Mouse (Mus musculus) testis, postnatal 10 days (tissue): ENCODE measurements at regions not wholly inside any gene's neighbourhood (a gene's known extent, or its start where the extent isn't known, plus 50 kb on each side); places are given as distances from the start of the nearest gene placed in this dataset.

Experiments used
- DNase-seq: peaks from one replicate; pipeline ENCODE4 v3.0.0; 2021; ENCODE audit warnings: low spot score

GRCm38 (mm10) chr17:65193341-65193740 is 347.2 kb downstream of the Tmem232 start:
- no peak for DNase-seq

- DNase-seq = no peak
These were observed 348.0 kb downstream of the Tmem232 start for GRCm38 (mm10) chr17:65192432-65193059.

DNA sequence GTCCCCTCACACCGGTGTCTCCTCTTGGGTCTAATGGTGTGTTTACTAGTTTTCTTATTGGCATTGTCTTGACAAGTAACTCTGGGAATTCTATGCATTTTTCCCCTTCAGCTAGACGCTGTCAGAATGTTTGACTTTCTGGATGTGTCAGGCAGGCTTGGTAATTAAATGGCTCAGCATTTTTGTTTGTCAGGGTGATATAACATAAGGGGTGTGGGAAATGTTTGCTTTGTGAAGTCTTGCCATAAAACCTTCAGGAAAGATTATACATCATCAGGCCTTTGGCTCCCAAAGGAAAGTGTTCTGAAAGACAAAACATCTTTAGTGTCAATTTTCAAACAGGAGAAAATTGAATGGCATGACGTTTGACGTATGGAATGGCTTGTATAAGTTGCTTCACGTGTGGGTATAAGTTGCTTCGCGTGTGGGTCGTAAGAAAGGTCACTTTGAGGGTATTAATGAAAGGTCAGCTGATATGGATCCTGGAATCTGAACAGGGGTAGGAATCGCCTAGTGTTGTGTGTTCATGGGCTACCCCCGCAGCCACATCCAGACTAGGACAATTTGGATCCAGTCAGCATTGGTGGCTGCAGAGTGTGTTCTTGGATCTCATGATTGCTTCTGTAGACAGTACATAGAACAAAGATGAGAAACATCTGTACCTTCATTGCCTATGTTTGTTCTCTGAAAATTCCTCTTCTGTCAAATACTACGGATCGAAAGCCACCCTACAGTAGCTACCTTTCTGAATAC is 349.6 kb downstream of the Tmem232 start:
- DNase-seq = no peak

DNA sequence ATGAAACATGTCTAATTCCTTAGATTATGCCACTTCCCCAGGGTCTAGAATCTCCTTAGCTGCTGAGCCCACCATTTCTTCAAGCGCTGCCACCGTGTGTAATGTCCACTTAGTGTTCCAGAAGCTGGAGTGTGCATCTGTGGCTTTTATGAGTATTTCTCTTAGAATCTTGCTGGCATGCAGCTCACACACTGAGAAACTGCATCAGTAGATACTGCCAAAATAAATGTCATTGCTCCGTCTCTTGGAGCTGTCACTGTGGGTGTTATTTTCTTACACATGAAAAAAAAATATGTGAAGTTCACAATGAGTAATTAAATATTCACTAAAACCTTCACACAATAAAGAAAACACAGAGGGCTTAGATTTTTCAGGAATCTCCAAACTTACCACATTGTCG is 345.3 kb upstream of the 4930583I09Rik start:
- DNase-seq = no peak

- DNase-seq = no peak
These were observed 339.9 kb upstream of the 4930583I09Rik start for GRCm38 (mm10) chr17:65175770-65176169.

DNA sequence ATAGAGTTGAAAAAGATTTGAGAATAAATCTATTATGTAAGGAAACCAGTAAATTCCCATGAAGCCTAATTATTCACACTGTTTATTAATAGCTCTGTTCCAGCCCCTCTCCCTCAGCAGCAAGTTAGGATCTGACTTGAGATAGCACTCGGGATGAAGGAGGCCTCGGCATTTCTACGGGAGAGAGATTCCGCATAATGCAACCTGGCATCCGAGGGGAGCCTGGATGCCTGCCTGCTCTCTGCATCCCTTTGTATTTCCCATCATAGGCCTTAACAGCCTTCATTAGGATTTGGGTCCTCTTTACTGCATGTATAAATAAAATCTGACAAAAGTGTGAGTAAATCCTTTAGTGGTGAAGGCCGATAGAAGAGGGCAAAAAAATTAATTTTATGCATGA is 338.2 kb upstream of the 4930583I09Rik start:
- no peak for DNase-seq

DNA sequence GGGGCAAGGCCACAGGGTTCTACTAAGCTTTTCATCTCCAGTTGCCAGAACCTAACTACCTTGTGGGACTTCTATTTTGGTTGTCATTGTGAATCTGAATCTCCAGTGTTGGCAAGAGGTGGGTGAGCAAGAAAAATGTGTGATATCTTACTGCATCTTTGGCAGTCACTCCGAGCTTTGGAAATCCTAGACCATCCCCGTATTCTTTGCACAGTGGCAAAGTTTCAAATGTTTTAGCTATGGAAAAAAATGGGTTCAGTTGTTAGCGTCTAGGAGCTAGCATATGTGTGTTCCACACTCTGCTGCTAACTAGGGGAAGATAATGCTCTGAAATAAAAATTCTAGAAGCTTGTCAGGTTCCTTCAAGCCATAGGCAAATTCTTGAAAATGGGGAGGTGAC is 337.4 kb upstream of the 4930583I09Rik start:
- no peak for DNase-seq

- DNase-seq = no peak
These were observed 334.8 kb upstream of the 4930583I09Rik start for GRCm38 (mm10) chr17:65170691-65171090.

DNA sequence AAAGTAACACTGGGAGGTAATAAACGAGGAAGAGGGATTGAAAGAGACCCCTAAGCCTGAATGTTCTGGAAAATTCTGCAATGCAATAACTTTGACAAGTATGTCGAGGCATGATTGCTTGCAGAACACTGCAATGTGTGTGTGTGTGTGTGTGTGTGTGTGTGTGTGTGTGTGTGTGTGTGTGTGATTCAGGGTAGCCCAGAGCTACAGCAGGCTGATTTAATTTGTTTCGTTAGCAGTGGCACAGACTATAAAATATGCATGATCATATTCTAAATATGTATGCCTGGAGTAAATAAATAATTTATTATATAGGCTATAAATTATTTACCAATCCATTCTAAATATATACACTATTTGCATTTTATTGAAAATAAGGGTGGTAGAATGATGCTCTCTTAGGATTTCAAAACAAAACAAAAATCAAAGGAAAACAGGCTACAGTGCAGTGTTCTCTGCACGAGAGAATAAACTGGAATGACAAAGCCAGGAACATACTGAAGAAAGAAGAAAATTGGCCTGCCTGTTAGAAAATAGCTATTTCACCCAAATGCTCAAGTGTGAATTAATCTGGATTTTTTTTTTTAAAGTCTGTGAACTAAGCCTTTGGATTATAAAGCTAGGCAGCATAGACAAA is 334.2 kb upstream of the 4930583I09Rik start:
- DNase-seq = no peak

DNA sequence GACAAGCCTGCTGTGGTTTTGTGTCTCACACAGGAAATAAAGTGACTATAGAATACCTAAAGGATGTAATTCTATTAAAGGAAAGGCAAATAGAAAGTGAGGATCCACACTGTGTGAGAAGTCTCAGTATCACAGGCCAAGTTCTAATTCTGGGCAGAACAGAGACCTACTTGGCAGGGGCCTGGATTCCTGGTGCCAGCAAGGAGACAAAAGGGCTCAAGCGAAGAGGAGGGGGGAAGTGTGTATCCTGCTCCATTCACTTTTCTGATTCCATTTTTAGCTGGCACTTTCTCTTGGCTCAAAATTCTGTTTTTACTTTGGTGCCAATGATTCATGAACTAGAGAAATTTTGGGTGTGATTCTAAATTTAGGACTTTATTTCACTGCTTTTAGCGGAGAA is 310.5 kb upstream of the 4930583I09Rik start:
- no peak for DNase-seq

DNA sequence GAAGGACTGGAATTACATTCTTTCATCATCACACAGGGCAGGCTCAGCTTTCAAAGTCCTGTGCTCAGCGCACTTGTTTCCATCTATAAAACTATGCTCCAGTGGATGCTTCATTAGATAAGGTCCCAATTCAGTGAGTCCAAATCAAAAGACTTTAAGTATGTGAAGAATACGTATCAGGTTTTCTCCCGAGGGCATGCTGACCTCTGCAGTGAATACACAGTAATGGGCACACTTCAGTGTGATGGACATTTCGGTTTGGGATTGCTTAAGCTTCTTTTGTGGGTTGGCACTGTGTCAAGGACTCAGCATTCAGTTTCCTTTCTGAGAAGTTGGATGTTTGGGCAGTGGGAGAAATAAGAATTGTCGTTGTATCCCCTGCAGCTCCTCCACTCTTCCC is 278.8 kb upstream of the 4930583I09Rik start:
- DNase-seq = no peak

- no peak for DNase-seq
These were observed 277.2 kb upstream of the 4930583I09Rik start for GRCm38 (mm10) chr17:65113121-65113520.

DNA sequence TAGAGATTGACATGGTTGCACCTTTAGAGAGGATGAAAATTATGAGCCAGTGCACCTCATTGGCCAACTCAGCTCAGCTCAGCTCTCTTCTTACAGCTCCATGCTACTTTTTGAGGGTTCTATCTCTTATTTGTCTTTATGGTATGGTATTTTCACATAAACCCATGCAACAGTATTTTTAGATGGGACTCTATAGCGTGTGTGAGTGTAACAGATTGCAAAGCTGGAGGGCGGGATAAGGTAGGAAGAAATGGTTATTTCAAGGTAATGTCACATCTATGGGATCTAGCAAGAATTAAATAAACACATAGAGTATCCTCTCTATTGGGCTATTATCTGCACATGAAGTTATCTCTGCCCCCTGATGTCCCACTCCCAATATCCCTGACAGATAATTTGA is 269.8 kb upstream of the 4930583I09Rik start:
- no peak for DNase-seq

DNA sequence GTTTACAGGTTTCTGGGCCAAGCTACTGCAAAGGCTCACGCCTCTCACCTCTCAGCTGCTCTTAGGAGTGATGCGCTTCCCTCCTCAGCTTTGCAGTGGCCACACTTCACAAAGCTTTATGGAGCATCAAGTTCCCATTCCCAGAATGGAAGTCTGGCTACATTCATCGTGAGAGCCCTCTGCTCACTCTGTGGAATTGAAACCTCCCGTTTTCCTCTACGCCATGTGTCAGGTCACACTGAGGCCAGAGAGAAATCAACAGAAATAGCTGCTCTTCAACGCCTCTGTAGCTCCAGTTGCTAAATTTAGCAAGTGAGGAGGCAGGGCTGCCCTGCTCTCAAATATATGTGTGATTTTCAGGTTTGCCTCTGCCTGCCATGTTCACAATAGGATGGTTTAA is 265.3 kb upstream of the 4930583I09Rik start:
- DNase-seq = no peak

DNA sequence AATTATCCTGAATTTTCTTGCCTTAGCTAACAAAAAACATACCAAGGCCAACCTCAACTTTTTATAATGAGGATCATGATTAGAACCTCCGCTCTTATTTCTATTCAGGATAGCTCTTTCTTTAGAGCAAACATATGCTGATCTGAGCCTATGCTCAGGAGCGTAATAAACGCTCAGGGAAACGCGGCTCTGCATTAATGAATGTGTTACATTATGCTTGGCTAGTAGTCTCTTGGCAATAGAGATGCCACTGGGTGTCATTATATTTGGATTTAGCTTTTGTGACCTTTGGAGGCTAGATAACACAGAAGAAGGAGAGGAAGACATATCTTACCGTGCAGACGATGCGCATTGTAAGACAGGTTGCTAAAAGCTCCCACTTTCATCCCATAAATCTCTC is 246.4 kb upstream of the 4930583I09Rik start:
- DNase-seq = no peak

DNA sequence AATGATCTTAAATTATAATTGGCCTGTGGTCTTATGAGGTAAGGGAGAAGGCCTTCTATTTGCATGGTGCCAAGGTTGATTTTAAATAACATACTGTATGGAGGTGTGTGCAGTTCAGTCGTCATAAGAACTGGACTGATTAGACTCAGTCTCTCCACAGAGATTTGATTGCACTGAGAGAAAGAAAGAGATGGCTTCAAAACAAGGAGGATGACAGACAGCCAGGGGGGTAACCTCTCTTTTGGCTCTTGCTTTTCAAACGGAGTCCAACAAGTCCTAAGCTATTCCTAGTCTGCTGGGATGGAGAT is 245.9 kb upstream of the 4930583I09Rik start:
- no peak for DNase-seq

- no peak for DNase-seq
These were observed 245.4 kb upstream of the 4930583I09Rik start for GRCm38 (mm10) chr17:65081072-65081778.

DNA sequence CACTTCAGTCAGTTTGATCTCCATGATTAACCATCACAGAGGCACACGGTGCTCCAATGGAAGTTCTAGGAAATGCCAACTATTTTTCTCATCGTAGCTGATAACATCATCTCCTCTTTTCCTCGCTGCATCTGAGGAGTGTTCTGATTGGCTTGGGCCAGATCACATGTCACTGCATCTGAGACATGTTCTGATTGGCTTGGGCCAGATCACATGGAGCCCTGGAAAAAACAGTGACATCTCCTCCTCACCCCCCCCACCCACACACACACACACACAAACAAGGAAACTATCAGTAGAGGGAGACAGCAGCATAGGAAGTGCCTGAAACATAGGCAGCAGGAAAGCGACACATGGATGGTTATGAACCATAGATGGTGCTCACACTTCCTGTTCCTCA is 239.0 kb upstream of the 4930583I09Rik start:
- DNase-seq = no peak

- peak; percentile 65 for DNase-seq
These were observed 235.2 kb upstream of the 4930583I09Rik start for GRCm38 (mm10) chr17:65071114-65071513.

GRCm38 (mm10) chr17:65066135-65066534 is 230.3 kb upstream of the 4930583I09Rik start:
- no peak for DNase-seq

- DNase-seq = no peak
These were observed 220.2 kb upstream of the 4930583I09Rik start for GRCm38 (mm10) chr17:65056059-65056458.

DNA sequence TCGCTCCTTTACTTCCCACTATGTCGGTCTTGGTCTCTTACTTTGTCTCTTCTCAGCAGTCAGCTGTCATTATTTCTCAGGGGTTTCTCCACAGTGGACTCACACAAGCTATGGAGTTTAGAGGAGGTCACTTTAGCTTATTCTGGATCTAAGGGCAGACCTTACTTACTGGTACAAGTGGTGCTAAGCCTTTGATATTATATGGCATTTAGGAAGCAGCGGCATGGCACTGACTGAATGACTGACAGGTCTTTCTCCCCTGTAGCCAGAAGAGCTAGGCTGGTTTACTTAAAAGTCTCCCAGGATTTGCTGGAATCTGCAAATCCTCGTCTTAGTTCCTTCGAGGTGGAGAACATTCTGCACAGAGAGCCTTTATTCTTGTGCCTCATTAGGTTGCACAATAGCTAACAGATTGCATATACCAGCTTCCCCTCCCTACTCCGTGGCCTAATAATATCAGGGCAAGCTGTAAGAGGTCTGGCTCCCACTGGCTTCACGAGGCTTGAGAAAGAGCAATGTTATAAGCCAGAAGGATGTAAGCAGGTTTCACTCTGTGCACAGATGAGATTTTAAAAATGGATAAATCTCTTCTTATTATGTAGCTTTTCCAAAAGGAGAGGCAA is 214.1 kb upstream of the 4930583I09Rik start:
- no peak for DNase-seq
